Mouse (Mus musculus) kidney, postnatal 10 days (tissue): ENCODE measurements around the gene Tmem80.

Experiments used
- DNase-seq: peaks from one replicate; pipeline ENCODE4 v3.0.0; 2021; ENCODE audit warnings: mixed read lengths

Gene Tmem80

GRCm38 (mm10) chr7:141326546-141327446 lies 743 bp upstream of the Tmem80 start:
- no peak for DNase-seq

GRCm38 (mm10) chr7:141328373-141328990 lies 943 bp downstream of the Tmem80 start:
- no peak for DNase-seq

- no peak for DNase-seq
Observed at GRCm38 (mm10) chr7:141330706-141331105, 3.2 kb downstream of the Tmem80 start.

GRCm38 (mm10) chr7:141331990-141332389 lies 4.5 kb downstream of the Tmem80 start:
- DNase-seq, result peak; percentile 74

GRCm38 (mm10) chr7:141335044-141335579 lies 7.6 kb downstream of the Tmem80 start:
- DNase-seq, result no peak

- no peak for DNase-seq
Observed at GRCm38 (mm10) chr7:141335682-141336081, 8.1 kb downstream of the Tmem80 start.

- no peak for DNase-seq
Observed at GRCm38 (mm10) chr7:141336296-141336695, 8.8 kb downstream of the Tmem80 start.

GRCm38 (mm10) chr7:141337716-141338416 lies 10.3 kb downstream of the Tmem80 start:
- DNase-seq, result no peak

- peak; percentile 89 for DNase-seq
Observed at GRCm38 (mm10) chr7:141338576-141339131, 11.1 kb downstream of the Tmem80 start, which contains the start of gene Eps8l2. Eps8l2 (plus strand) TSS chr7:141338880.

GRCm38 (mm10) chr7:141339215-141339920 lies 11.8 kb downstream of the Tmem80 start:
- DNase-seq, result no peak

- peak; percentile 61 for DNase-seq
Observed at GRCm38 (mm10) chr7:141340023-141340422, 12.5 kb downstream of the Tmem80 start.

GRCm38 (mm10) chr7:141340476-141340875 lies 12.9 kb downstream of the Tmem80 start:
- DNase-seq, result peak; percentile 75

GRCm38 (mm10) chr7:141341689-141342226 lies 14.2 kb downstream of the Tmem80 start:
- DNase-seq, result no peak

- DNase-seq, result no peak
Observed at GRCm38 (mm10) chr7:141343230-141343629, 15.7 kb downstream of the Tmem80 start.

- DNase-seq, result no peak
Observed at GRCm38 (mm10) chr7:141343696-141344095, 16.2 kb downstream of the Tmem80 start.

- DNase-seq, result no peak
Observed at GRCm38 (mm10) chr7:141344787-141345186, 17.2 kb downstream of the Tmem80 start.

- DNase-seq, result no peak
Observed at GRCm38 (mm10) chr7:141351061-141351460, 23.5 kb downstream of the Tmem80 start.

GRCm38 (mm10) chr7:141355051-141355450 lies 27.5 kb downstream of the Tmem80 start:
- DNase-seq, result no peak

GRCm38 (mm10) chr7:141355626-141356326 lies 28.2 kb downstream of the Tmem80 start:
- DNase-seq, result peak; percentile 45

GRCm38 (mm10) chr7:141356971-141357370 lies 29.4 kb downstream of the Tmem80 start:
- peak; percentile 17 for DNase-seq

- DNase-seq, result peak; percentile 72
Observed at GRCm38 (mm10) chr7:141361510-141361909, 34.0 kb downstream of the Tmem80 start.
